Mouse (Mus musculus): ENCODE results near the gene Sntb2. TPM values are rescaled to one million over a fixed set of nuclear protein-coding genes. Genes with fewer than 3 reads are reported as not detected.

Gene Sntb2
- 1.2 and 1.8 TPM in 2 replicates for polyA plus RNA-seq (2012; rRNA removed; ENCODE audit: low replicate concordance)

DNA sequence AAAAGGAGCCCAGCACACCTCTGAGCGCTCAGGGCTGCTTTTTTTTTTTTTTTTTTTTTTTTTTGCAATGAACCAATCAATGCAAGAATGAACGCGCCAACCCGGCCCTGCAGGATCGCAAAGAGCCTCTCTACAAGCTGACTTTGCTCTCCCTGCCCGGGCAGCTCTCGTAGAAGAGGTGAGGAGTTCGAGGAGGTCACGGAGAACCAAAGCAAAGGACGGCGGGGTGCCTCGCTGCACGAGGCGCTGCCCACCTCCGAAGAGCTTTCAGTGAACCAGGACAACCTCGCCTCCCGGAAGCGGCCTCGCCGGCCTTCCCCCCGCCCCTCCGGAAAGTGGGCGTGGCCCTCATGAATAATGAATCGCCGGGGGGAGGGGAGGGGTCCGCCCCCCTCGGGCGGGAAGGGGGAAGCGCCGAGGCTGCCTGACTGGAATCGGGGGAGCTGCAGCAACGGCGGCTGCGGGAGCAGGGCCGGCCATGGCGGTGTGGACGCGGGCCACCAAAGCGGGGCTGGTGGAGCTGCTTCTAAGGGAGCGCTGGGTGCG lies at the start of gene Sntb2:
Gene Sntb2 (plus strand): TSS at position 427 of the 546 bp plus-strand sequence.

DNA sequence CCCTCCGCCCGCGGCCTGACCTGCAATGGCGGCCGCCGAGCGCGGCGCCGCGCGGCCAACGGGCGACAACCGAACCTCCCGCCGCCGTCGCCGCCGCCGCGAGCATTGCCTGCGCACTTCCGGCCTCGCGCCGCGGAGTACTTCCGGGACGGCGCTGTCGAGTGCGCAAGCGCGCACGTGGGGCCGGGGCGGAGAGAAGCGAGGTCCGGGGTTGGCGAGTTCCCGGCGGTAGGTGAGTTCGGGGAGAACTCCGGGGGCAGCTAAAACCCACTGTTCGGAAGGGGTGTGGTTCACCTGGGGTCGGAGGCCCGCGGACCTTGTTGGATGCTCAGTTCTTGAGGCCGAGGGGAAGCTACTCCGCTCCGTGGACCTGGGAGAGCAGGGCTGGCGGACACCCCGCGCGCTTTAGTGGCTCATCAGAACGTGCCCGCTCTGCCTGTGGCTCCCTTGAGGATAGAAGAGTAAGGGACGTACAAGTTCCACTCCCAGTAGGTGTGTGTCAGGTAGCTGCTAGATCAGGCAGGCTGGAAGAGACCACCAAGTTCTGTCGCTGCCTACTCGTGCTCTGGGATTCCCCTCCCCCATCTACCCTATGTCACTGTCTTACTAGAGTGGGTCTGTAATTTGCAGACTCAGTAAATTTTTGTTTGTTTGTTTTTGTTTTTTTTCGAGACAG lies 41.9 kb upstream of the Sntb2 start, which contains the start of gene Utp4:
Gene Utp4 (plus strand): TSS at position 156 of the 676 bp plus-strand sequence.

DNA sequence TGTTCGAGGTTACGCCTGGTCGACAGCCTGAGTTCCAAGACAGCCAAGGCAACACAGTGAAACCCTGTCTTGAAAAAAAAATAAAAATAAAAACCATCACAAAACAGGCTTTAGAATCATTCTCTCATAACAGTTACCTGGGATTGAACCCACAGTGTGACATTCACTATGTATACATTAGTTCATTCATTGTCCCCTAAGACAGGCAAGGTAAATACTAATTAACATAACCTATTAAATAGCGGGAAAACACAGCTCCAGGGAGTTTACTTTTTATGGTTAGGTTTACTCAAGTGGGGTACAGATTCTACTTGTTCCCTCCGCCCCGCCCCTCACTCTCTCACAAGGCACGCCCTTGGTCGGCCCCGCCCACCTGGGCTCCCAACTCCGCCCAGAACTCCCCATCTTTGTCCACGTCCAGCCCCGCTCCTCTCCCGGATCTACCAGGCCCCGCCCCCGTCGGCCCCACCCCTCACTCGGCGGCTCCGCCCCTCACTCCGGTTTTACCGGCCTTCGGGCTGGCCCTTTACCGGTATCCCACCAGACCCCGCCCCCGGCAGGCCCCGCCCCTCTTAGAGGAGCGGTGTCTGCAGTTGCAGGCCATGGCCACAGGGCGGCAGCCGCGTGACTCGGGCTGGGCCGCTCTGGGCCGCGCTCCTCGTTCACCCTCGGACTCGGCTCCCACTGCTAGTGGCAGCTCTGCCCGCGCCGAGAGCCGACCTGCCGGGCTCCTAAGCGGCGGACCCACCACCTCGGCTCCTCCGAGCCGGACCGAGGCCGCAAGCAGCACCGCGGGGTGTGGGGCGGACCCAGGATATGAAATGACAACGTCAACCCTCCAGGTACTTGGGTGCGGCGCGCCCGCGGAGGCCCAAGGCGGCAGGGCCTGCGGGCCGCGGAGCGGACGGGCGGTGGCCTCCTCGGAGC lies 95.4 kb downstream of the Sntb2 start, which contains the start of gene Vps4a:
Gene Vps4a (plus strand): TSS at position 573 of the 927 bp plus-strand sequence.

GRCm38 (mm10) chr8:107048061-107048941 lies 112.8 kb downstream of the Sntb2 start, which contains the start of gene Pdf:
Pdf (minus strand) TSS chr8:107048614.

DNA sequence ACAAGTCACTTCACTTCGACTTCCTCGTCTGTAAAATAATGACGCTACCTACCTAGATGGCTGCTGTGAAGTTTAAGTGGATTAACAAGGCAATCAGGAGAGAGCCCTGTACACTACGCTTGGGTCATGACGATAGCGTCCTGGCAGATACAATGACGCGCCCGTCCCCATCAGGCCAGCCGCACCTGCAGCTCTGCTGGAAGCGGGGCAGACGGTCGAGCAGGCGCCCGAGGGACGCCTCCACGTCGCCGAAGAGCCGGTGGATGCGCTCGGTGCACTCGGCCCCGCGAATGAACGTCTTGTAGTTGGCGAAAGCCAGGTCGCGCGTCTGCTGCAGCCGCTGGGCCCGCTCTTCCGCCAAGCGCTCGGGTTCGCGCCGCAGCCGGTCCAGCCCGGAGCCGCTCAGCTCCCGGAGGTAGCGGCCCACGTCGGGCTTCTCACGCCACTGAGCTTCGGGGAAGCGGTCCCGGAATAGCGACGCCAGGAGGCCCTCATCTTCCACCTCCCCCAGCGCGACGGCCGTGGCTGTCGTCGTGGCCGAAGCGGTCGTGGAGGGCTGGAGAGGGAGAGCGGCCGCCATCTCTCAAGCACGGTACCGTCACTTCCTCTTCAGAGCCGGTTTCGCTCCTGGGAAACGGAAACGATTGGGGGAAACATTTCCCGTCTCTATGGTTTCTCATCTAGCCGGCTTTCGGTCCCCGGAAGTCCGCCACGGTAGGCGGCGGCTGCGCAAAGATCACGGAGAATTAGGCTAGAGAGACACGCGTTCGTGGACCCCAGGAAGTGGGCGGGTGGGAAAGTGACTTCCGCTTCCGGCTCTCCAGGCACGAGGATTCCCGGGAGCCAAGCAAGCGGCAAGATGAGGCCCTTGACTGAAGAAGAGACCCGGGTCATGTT lies 120.8 kb downstream of the Sntb2 start, which contains the start of the genes Cog8 and Nip7:
Gene Cog8 (minus strand): TSS at position 614 of the 897 bp plus-strand sequence.
Gene Nip7 (plus strand): TSS at position 802 of the 897 bp plus-strand sequence.

GRCm38 (mm10) chr8:107065511-107066496 lies 130.3 kb downstream of the Sntb2 start, which contains the start of gene Tmed6:
Tmed6 (minus strand) TSS chr8:107065644.

Other genes with a start within 250 kb of the Sntb2 start
- 0.14 and 0.36 TPM in 2 replicates for gene Has3, start 65.5 kb upstream of the Sntb2 start, polyA plus RNA-seq (2012; rRNA removed; ENCODE audit: low replicate concordance)
- 4.8 and 10.0 TPM in 2 replicates for gene Utp4, start 42.1 kb upstream of the Sntb2 start, polyA plus RNA-seq (2012; rRNA removed; ENCODE audit: low replicate concordance)
- 8.2 and 12.9 TPM in 2 replicates for gene Vps4a, start 95.5 kb downstream of the Sntb2 start, polyA plus RNA-seq (2012; rRNA removed; ENCODE audit: low replicate concordance)
- 29.4 and 59.3 TPM in 2 replicates for gene Pdf, start 112.9 kb downstream of the Sntb2 start, polyA plus RNA-seq (2012; rRNA removed; ENCODE audit: low replicate concordance)
- gene Cog8, start 120.9 kb downstream of the Sntb2 start, polyA plus RNA-seq (2012; rRNA removed; ENCODE audit: low replicate concordance) = 17.0 and 17.6 TPM in 2 replicates
- gene Nip7, start 121.1 kb downstream of the Sntb2 start, polyA plus RNA-seq (2012; rRNA removed; ENCODE audit: low replicate concordance) = 7.5 and 11.2 TPM in 2 replicates
- gene Tmed6, start 129.9 kb downstream of the Sntb2 start, polyA plus RNA-seq (2012; rRNA removed; ENCODE audit: low replicate concordance) = 7.0 and 9.9 TPM in 2 replicates
- gene Terf2, start 160.8 kb downstream of the Sntb2 start, polyA plus RNA-seq (2012; rRNA removed; ENCODE audit: low replicate concordance) = 2.9 and 3.7 TPM in 2 replicates
- 129 and 153 TPM in 2 replicates for gene Cyb5b, start 214.9 kb downstream of the Sntb2 start, polyA plus RNA-seq (2012; rRNA removed; ENCODE audit: low replicate concordance)